Mouse (Mus musculus): ENCODE data around the gene Wdr61. TPM values are rescaled to one million over a fixed set of nuclear protein-coding genes. Genes with fewer than 3 reads are reported as not detected.

Wdr61 gene
- polyA plus RNA-seq, 1 experiment = 17.7 TPM

DNA sequence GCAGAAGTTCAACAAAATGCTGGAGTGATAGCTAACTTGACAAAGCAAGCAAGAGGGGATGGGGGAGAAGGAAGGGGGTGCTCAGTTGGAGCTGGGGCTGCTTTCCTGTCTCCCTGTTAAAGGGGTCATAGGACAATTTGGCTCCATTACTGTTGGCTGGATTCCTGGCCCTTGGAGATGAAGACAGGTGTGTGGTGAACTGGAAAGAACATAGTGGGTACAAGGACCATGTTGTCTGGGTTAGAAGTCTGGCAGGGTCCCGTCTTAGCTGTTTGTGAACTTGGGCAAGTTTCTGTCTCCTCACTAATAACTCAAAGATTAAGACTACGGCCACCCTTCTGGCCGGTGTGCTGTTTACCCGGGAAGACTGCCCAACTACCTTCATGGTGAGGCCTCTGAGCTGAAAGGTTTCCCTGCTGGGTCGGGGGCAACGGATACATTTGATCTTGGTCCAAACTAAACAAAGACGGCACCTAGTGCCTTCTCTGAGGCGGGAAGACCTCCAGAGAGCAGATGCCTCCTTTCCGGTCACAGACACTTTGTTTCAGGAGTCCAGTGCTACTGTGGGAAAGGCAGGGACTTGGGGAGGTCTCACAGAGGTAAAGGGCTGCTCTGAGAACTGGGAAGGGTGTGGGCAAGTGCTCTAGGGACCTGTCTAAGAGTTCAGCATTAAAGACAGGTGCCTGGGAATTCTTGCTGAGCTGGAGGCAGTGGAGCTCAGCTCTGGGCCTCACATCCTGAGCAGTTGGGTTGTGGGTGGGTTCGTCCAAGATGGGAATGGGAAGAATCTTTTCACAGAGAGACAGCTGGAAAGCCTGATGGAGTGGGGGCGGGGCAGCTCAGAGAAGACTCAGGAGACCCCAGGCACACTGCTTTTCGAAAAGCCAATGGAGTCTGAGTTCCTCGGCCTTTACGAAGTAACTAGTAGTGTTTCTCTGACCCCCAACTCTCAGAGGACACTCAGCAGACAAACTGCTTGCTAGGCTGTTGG, 46.8 kb downstream of the Wdr61 start:
- no peaks in the 10 kb centered on the region for H3K36me3 ChIP-seq (replicated peaks; ENCODE audit: low read length)
- peaks cover 17% of the 10 kb centered on the region for H3K4me1 ChIP-seq
- peaks cover 54% of the 10 kb centered on the region for H3K27me3 ChIP-seq (replicated peaks)
- no peaks in the 10 kb centered on the region for H3K9me3 ChIP-seq
- TF ChIP-seq GATA1 (IDR thresholded peaks at IDR 0.05; ENCODE audit: borderline replicate concordance, low read length) (no peak), FLI1 (IDR thresholded peaks at IDR 0.05; ENCODE audit: low read length) (no peak)
- no peak overlapping the region for H3K4me3 ChIP-seq (replicated peaks)

DNA sequence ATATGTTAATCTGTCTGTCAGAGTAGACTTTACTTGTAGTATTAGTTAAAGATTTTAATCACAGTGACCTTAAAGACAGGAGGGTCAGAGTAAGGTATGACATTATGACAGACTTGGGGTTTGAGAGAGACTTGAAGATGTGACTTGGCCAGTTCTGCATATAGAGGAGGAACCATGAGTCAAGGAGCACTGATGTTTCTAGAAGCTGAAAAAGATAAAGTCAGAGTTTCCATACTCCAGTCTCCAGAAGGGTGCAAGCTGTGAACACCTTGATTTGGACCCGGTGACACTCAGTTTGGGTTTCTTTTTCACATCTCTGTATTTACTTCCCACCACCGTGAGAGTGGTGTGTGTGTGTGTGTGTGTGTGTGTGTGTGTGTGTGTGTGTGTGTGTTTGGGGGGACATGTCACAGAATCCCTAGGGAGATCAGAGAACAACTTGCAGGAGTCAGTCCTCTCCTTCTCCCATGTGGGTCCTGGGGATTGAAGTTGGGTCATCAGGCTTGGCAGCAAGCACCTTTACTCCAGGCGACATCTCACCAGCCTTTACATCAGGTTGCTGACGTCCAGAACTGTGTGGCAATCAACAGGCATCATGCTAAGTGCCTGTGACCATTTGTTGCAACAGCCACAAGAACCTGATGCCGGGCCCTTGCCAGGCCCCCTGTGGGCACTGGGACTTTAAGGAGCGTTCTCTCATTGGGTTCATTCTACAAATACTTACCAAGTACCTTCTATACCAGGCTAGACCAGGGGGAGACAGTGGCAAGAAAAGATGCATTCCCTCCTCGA, 50.3 kb downstream of the Wdr61 start:
- Histone ChIP-seq H3K27me3 (replicated peaks) (peaks cover 48% of the 10 kb centered on the region), H3K4me1 (peaks cover 24% of the 10 kb centered on the region), H3K9me3 (no peaks in the 10 kb centered on the region), H3K36me3 (replicated peaks; ENCODE audit: low read length) (no peaks in the 10 kb centered on the region), H3K4me3 (replicated peaks) (no peak overlapping the region)
- TF ChIP-seq FLI1 (IDR thresholded peaks at IDR 0.05; ENCODE audit: low read length) = no peak
- no peak for TF ChIP-seq GATA1 (IDR thresholded peaks at IDR 0.05; ENCODE audit: borderline replicate concordance, low read length)

DNA sequence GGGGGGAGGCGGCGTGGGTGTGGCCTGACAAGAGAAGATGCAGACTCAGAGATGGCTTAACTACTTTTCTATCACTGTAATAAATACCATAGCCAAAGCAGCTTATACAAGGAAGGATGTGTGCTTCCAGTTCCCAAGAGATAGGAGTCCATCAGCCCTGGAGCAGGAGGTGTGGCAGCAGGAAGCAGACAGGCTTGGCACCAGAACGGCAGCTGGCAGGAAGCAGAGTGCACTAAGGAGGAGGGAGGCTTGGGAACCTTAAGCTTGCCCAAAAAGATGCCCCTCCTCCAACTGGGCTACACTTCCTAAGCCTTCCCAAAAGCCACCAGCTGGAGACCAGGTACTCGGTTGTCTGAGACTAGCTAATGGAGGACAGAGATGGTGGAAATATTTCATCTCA, 51.5 kb downstream of the Wdr61 start:
- Histone ChIP-seq H3K36me3 (replicated peaks; ENCODE audit: low read length) (no peaks in the 10 kb centered on the region), H3K9me3 (no peaks in the 10 kb centered on the region), H3K27me3 (replicated peaks) (peaks cover 48% of the 10 kb centered on the region), H3K4me3 (replicated peaks) (peak overlapping the region; percentile 53), H3K4me1 (peaks cover 24% of the 10 kb centered on the region)
- TF ChIP-seq FLI1 (IDR thresholded peaks at IDR 0.05; ENCODE audit: low read length) = no peak
- no peak for TF ChIP-seq GATA1 (IDR thresholded peaks at IDR 0.05; ENCODE audit: borderline replicate concordance, low read length)

DNA sequence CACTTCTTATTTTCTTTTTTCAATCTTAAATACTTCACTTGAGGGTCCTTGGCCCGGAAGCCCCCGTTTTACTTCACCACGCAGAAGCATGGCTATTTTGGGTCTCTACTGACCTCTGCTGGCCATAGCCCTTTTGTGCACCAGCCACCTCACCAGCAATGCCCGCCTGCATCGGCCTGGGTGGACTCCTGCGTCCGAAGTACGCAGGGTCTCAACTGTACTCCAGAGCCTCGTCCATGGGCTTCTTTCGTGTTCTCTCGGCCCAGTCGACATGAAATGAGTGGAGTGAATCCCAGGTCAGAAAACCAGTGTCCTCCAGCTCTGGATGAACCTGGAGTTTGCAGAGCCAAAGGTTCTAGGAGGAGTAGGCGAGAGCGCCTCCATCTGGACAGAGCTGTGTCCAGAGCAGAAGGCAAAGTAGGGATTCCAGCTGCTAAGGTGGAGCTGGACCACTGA, 57.8 kb downstream of the Wdr61 start:
- H3K9me3 ChIP-seq = no peaks in the 10 kb centered on the region
- H3K4me3 ChIP-seq (replicated peaks) = peak overlapping the region; percentile 89
- no peaks in the 10 kb centered on the region for H3K36me3 ChIP-seq (replicated peaks; ENCODE audit: low read length)
- peaks cover 24% of the 10 kb centered on the region for H3K4me1 ChIP-seq
- H3K27me3 ChIP-seq (replicated peaks) = peaks cover 40% of the 10 kb centered on the region
- TF ChIP-seq GATA1 (IDR thresholded peaks at IDR 0.05; ENCODE audit: borderline replicate concordance, low read length) = no peak
- no peak for TF ChIP-seq FLI1 (IDR thresholded peaks at IDR 0.05; ENCODE audit: low read length)

DNA sequence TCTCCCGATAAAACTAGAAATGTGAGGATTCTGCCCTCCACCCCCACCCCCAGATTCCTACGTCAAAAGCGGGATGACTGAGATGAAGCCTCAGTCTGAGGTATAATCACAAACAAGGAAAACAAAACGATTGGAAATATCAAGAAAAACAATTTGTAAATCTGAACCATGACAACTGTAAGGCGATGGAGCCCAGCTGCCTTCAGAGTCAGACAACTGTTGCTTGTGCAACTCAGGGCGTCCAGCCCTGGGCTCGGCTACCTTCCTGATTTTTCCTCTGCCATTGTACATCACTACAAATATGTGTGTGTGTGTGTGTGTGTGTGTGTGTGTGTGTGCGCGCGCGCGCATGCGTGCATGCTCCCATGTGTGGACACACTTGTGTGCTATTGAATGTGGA, 60.4 kb downstream of the Wdr61 start:
- Histone ChIP-seq H3K36me3 (replicated peaks; ENCODE audit: low read length) (no peaks in the 10 kb centered on the region), H3K4me3 (replicated peaks) (no peak overlapping the region), H3K27me3 (replicated peaks) (peaks cover 29% of the 10 kb centered on the region), H3K4me1 (peaks cover 10% of the 10 kb centered on the region), H3K9me3 (no peaks in the 10 kb centered on the region)
- TF ChIP-seq FLI1 (IDR thresholded peaks at IDR 0.05; ENCODE audit: low read length) (no peak), GATA1 (IDR thresholded peaks at IDR 0.05; ENCODE audit: borderline replicate concordance, low read length) (no peak)

DNA sequence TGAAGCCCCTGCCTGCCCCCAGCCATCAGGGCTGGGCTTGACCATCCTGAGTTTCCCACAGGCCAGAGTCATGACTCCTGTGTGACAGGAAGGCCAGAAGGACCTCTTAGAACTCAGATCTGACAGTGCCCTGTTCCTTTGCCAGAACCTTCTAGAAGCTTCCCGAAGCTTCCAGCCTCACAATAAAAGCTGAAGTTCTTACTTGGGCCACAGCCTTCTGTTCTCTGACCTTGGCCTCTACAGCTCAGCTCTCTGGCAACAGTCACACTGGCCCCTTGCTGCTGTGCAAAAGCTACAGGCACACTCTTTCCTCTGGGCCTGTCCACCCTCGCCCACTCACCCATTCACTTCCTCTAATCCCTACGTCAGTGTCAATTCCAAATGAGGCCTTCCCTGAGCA, 62.4 kb downstream of the Wdr61 start:
- Histone ChIP-seq H3K9me3 (no peaks in the 10 kb centered on the region), H3K27me3 (replicated peaks) (peaks cover 18% of the 10 kb centered on the region), H3K36me3 (replicated peaks; ENCODE audit: low read length) (no peaks in the 10 kb centered on the region), H3K4me1 (peaks cover 10% of the 10 kb centered on the region), H3K4me3 (replicated peaks) (no peak overlapping the region)
- TF ChIP-seq FLI1 (IDR thresholded peaks at IDR 0.05; ENCODE audit: low read length) = no peak
- TF ChIP-seq GATA1 (IDR thresholded peaks at IDR 0.05; ENCODE audit: borderline replicate concordance, low read length) = no peak

DNA sequence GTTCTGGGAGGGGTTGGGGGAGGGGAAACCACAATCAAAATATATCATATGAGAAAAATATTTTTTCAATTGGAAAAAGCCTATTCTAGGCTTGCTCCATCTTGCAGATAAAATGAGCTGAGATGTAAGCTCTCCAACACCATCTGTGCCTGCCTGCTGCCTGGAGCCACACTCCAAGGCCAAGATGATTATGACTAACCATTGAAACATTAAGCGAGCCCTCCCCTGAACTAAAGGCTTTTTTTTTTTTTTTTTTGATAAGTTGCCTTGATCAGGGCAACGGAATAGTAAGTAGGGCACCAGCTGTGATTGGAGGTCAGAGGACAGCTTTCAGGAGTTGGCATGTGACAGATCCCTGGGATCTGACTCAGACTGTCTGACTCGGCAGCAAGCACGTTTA, 65.9 kb downstream of the Wdr61 start:
- no peak for TF ChIP-seq FLI1 (IDR thresholded peaks at IDR 0.05; ENCODE audit: low read length)
- TF ChIP-seq GATA1 (IDR thresholded peaks at IDR 0.05; ENCODE audit: borderline replicate concordance, low read length) = no peak
- H3K36me3 ChIP-seq (replicated peaks; ENCODE audit: low read length) = no peaks in the 10 kb centered on the region

DNA sequence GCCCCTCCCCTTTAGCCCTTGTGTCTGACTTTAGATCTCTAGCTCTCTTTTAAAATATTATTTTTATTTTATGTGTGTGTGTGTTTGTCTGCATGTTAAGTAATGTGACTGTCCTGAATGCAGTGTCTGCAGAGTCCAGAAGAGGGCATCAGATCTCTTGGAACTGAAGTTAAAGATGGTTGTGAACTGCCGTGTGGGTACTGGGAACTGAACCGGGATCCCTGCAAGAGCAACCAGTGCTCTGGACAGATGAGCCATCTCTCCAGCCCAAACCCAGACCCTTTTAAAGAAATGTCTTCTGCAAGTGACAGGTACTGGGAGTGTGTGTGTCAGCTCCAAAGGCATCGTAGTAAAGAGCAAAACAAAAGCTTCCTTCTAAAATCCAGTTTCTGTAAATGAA, 68.2 kb downstream of the Wdr61 start:
- H3K9me3 ChIP-seq = 0 out of 2 replicates have a peak, but pooled peaks cover 6% of the 10 kb centered on the region
- 0 out of 2 replicates have a peak, but pooled peaks cover 6% of the 10 kb centered on the region for H3K4me1 ChIP-seq
- H3K36me3 ChIP-seq (replicated peaks; ENCODE audit: low read length) = no peaks in the 10 kb centered on the region
- TF ChIP-seq FLI1 (IDR thresholded peaks at IDR 0.05; ENCODE audit: low read length) = no peak
- TF ChIP-seq GATA1 (IDR thresholded peaks at IDR 0.05; ENCODE audit: borderline replicate concordance, low read length) = no peak
- no peak overlapping the region for H3K4me3 ChIP-seq (replicated peaks)
- H3K27me3 ChIP-seq (replicated peaks) = peaks cover 9% of the 10 kb centered on the region

More for the DNA sequence above, 65.9 kb downstream of the Wdr61 start:
- no peak overlapping the region for H3K4me3 ChIP-seq (replicated peaks)
- no peaks in the 10 kb centered on the region for H3K4me1 ChIP-seq
- 0 out of 2 replicates have a peak, but pooled peaks cover 6% of the 10 kb centered on the region for H3K9me3 ChIP-seq
- H3K27me3 ChIP-seq (replicated peaks) = peaks cover 18% of the 10 kb centered on the region

Other genes starting within 250 kb of the Wdr61 start
- gene Dmxl2, start 232.9 kb downstream of the Wdr61 start, polyA plus RNA-seq (2012; ENCODE audit: insufficient read depth, low replicate concordance) = 0.69 and 0.80 TPM in 2 replicates
- gene Sh2d7, start 195.5 kb downstream of the Wdr61 start, polyA plus RNA-seq (2012; ENCODE audit: insufficient read depth, low replicate concordance) = not detected in 2 replicates
- 6.0 TPM in 1 of 2 replicates, not detected in the other for gene Cib2, start 174.3 kb downstream of the Wdr61 start, polyA plus RNA-seq (2012; ENCODE audit: insufficient read depth, low replicate concordance)
- gene Idh3a, start 148.2 kb downstream of the Wdr61 start, polyA plus RNA-seq (2012; ENCODE audit: insufficient read depth, low replicate concordance) = 7.2 and 14.4 TPM in 2 replicates
- 1.8 TPM in 1 of 2 replicates, not detected in the other for gene Acsbg1, start 72.6 kb downstream of the Wdr61 start, polyA plus RNA-seq (2012; ENCODE audit: insufficient read depth, low replicate concordance)
- gene Dnaja4, start 35.6 kb downstream of the Wdr61 start, polyA plus RNA-seq (2012; ENCODE audit: insufficient read depth, low replicate concordance) = 0.46 TPM in 1 of 2 replicates, not detected in the other
- not detected in 2 replicates for gene Crabp1, start 30.2 kb upstream of the Wdr61 start, polyA plus RNA-seq (2012; ENCODE audit: insufficient read depth, low replicate concordance)
- 0.36 TPM in 1 of 2 replicates, not detected in the other for gene Ireb2, start 129.3 kb upstream of the Wdr61 start, polyA plus RNA-seq (2012; ENCODE audit: insufficient read depth, low replicate concordance)
- not detected in 2 replicates for gene Hykk, start 182.8 kb upstream of the Wdr61 start, polyA plus RNA-seq (2012; ENCODE audit: insufficient read depth, low replicate concordance)
- gene Psma4, start 216.3 kb upstream of the Wdr61 start, polyA plus RNA-seq (2012; ENCODE audit: insufficient read depth, low replicate concordance) = 16.1 TPM in 1 of 2 replicates, not detected in the other
- gene AY074887, start 216.5 kb upstream of the Wdr61 start, polyA plus RNA-seq (2012; ENCODE audit: insufficient read depth, low replicate concordance) = not detected in 2 replicates
- gene Chrna5, start 246.4 kb upstream of the Wdr61 start, polyA plus RNA-seq (2012; ENCODE audit: insufficient read depth, low replicate concordance) = not detected in 2 replicates